Mouse (Mus musculus) mouse trophoblast stem cell (cell line): ENCODE data around the gene Arrdc2.
"Not testable (repeated sequence)": the region's sequence is repeated elsewhere in the genome, so short reads cannot be mapped to it uniquely, and the experiment has no call there.

ENCODE experiments used
- in situ Hi-C, 2 experiments: fragments of 300-500 bp; cut with MseI, MboI; formaldehyde crosslinking; loops; 2 replicates in 1 of 2; 3 replicates in 1 of 2; pipeline ENCODE4 v1.15.1; 2025

Gene Arrdc2

DNA sequence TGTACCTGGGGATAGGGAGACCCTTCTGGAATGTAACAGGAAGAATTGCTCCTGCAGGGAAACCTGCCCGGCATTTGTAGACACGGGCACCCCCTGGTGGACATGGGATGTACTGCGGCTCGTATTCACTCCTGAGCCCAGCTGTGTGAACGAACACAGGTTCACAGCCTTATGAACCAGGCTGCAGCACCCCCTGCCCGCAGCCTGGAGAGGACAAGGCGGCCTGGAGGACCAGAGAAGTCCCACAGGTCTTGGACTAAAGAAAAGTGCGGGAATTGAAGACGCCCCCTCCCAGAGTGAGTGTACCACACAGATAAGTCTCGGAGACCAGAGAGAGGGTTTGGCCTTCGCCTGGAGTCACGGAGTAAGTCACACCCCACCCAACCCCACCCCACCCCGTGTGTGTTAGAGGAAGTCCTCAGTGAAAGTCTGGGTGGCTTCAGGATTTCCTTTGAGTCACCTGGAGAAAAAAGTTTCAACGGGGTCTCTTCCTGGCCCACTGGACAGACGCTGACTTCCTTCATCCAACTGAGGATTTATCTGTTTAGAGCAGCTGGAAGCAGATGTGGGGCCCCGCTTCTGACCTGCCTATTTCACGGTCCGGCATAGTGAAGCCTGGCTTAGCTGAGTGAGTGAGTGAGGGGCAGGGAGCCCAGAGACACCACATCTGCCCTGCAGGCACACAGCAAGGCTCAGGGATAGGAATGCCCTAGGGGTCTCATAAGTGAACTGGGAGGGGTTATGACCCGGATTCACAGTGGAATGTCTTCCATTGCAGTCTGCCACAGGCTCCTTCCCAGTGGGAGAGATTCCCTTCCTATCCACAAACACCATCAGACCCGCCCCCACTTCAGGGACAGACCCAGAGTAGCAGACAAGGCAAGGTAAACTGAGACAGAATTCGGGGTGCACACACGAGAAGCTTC, 1.9 kb upstream of the Arrdc2 start:
- in situ Hi-C loops: no loop called here

DNA sequence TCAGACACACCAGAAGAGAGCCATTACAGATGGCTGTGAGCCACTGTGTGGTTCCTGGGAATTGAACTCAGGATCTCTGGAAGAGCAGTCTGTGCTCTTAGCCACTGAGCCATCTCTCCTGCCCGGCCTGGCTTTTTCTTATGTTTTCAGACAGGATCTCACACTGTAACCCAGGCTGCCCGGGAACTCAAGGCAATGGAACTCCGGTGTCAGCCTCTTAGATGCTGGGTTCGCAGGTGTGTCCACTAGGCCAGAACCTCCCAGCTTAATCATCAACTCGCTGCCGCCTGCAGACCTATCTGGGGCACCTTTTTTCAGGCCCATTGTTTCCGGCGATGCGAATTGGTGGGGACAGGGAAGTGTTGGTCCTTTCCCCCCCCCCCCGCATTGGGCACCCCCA, 1.1 kb upstream of the Arrdc2 start:
- in situ Hi-C loops: no loop called here

DNA sequence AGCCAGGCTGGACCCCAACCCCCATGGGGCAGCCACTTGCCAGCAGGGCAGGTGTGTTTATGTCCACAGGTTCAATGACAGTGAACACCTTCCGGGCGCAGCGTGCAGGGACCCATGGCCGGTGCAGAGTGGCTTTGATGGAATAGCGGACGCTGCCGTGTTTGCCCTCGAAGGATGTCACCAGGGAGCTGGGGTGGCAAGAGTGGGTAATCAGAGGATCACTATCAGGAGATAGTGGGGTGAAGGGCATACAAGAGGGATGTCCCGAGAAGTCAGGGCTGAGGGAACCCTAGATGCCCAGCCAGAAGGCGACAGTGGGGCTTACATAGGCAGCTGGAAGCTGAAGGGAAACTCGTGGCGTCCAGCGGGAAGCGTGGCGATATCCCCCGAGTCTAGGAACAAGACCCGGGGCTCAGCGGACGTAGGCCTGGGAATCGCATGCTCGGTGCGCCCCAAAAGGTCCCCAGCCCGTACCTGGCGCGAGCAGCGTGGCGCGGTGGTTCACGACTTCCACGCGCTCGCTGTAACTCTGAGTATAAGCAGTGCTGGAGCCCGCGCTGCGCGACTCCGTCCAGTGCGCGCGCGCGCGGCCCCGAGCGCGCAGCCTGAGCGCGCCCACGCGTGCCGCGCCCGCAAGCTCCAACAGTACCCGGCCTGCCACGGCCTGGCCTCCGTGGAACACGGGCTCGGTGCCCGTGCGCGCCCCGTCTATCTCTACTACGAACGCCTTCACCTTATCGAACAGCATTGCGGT, 689 bp downstream of the Arrdc2 start:
- in situ Hi-C loops: no loop called here

DNA sequence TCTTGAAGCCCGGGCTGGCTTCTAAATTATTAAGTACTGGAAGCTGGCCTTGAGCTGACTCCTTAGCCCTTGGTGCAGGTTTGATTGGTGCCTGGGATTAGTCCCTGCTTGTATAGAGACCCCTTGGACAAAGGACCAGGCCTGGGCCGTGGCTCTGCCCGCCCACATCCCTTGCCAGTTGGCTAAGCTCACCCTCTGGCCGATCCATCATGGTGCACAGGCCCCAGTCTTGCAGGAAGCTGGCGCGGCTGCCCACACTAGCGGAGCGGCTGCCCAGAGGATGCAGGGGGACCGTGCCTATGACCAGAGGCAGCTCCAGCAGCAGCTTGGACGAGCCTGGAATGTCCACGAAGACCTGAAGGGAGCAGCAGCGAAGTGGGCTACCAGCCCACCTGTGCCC, 2.9 kb downstream of the Arrdc2 start:
- in situ Hi-C loops: no loop called here

DNA sequence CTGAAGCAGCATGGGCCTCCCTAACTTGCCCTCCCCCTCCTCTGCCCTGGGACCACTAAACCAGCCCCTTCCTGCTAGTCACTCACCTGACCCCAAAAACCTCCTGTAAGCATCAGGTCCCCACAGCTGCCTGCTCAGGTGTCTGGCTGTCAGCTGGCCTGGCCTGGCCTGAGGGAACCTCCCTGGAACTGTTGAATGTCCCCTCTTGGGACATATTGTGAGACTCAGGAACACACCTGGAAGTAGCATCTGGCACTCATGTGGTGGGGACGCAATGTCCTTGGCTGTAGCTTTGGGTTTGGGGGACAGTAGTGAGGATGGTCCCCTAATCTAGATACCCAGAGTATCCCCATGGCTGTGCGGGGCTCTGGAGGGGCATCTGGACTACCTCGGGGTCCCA, 5.4 kb downstream of the Arrdc2 start:
- in situ Hi-C loops: no loop called here

DNA sequence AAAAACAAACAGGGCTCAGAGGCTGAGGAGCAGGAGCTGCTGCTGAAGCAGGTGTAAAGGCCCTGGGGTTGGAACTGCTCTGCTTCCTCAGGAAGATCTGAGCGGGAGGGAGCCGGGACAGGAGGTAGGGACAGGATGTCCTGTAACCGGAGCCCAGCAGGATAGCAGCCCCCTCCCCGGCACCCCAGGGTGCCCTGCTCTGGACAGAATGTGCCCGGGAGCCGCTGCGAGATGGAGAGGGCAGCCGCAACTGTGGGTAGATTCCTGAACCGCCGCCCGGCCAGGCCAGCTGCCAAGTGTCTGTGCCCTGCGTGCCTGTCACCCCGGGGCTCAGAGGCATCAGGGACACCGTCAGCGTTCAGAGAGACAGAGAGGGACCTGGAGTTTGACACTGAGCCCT, 6.0 kb downstream of the Arrdc2 start:
- in situ Hi-C loops: no loop called here

DNA sequence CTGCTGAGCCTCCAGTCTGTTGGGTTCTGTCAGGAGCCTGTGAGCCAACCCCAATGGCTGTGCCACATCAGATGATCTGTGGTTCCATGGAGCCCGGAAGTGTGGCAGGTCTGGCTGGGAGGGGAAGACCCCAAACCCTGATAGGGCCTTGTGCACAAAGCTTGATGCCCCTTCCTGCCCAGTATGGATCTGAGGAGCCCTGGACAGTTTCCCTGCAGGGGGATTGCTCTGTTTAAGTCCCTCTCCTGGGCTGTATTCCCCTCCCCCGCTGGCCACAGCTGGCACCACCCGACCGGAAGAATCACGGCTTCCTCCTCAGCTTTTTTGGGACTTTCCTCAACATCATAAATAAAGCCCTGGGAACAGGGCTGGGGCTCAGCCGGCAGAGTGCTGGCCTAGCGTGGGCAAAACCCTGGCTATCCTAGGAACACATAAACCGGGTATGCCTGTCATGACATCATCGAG, 6.5 kb downstream of the Arrdc2 start:
- in situ Hi-C loops: no loop called here

DNA sequence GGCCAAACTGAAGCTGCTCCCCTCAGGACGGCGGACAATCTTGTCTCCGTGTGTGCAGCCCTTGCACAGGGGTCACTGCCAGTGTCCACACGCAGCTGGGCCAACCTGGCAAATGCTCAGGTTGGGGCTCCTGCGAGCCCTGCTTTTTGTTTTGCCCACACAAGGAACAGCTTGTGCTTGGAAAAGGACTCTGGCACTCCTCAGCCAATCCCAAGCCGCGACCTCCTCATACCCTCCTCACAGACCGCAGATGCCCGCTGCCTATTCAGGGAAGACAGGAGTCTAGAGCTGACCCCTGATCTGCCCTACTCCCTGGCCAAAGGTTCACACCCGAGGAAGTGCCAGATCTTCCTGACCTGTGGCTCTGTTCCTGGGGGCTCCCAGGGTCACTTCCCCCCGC, 7.1 kb downstream of the Arrdc2 start:
- in situ Hi-C loops: no loop called here

DNA sequence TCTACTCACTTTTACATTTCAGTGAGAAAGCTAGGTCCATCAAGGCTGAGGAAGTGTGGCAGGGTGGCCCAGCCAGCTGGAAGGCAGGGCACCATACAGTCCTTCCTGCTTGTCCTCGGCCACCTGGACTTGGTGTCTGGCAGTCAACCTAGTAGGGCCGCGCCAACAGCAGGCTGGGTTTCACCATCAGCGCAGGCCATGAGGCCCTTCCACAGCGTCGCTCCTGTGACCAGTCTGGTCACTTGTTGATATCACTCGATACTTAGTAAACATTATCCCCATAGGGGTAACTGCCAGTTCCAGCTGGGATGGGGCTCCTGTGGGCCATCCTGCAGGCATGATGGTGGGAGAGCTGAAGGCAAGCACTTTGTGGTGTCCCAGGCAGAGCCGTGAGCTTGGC, 8.0 kb downstream of the Arrdc2 start:
- in situ Hi-C loops: no loop called here

DNA sequence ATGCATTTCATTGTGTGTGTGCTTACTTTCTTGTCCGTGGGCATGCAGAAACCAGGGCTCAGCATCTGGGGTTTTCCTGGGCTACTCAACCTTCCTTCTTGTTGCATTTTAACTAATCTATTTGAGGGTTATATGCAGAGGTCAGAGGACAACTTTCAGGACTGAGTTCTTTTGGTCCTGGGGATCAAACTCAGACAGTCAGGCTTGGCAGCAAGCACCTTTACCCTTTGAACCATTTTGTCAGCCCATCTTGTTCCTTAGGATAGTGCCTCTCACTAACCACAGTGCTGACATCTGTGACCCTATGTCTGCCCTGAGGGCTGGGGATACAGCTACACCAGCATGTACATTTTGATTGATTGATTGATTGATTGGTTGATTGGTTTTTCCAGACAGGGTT, 11.7 kb downstream of the Arrdc2 start:
- in situ Hi-C loops: no loop called here

DNA sequence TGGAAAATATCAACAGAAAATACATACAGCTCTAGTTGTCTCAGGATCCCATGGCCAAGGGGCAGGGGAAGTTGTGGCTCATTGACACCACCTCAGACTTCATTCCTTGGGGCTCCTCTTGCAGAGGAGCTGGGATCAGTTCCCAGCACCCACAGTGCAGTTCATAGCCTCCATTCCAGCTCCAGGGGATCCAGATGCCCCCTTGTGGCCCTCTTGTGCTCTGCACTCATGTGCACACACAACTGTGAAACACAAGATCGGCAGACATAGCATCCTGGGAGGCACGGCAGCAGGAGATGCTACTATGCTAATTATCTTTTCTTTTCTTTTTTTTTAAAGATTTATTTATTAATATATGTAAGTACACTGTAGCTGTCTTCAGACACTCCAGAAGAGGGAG, 12.5 kb downstream of the Arrdc2 start:
- in situ Hi-C loops: no loop called here

DNA sequence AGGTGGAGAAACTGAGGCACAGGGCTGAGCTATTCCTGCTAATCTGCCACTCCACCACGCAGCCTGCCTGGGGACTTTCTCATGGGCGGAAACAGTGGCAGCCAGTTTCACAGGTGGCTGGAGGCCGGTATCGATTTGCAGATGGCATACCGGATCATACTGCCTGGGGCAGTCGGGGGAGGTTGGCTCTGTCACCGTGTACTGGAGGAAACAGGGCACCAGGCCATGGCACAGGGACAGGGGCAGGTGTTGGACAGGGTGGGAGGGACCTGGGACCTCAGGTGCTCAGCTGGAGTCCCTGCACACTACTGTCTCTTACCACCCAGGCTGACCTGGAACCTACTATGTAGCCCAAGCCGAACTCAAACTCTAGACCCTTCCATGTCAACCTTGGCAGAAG, 13.7 kb downstream of the Arrdc2 start:
- in situ Hi-C loops: no loop called here

DNA sequence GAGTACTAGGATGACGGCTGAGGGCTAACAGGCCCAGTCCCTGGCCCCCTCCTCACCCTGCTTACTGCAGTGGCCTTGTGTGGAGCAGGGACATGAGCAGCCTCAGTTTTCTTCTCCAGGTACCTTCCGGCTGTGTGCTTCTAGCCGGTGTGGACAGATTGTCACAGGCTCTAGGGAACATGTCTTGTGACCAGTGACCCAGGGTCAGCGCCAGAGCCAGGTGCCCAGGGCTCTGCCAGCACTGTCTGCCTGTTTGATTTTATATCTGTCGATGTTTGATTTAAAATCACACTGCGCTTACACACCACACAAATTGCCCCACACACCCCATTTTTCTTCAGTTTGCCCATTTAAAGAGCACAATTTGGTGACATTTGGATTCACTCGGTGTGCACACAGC, 15.7 kb downstream of the Arrdc2 start:
- in situ Hi-C loops: no loop called here

DNA sequence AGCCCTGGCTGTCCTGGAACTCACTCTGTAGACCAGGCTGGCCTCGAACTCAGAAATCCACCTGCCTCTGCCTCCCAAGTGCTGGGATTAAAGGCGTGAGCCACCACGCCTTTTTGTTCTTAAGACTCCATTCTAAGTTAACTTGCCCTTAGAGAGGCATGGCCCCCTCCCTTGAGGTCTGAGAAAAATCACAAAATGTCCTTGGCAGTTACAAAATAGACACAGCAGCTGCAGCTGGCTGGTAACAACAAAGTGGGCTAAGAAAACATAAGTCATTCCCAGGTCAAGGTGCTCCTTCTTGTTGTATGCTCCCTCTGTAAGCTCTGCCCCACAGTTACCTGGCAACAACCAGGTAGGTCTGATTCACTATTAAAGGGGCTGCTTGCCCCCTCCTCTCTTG, 16.9 kb downstream of the Arrdc2 start:
- in situ Hi-C loops: not testable (repeated sequence)

DNA sequence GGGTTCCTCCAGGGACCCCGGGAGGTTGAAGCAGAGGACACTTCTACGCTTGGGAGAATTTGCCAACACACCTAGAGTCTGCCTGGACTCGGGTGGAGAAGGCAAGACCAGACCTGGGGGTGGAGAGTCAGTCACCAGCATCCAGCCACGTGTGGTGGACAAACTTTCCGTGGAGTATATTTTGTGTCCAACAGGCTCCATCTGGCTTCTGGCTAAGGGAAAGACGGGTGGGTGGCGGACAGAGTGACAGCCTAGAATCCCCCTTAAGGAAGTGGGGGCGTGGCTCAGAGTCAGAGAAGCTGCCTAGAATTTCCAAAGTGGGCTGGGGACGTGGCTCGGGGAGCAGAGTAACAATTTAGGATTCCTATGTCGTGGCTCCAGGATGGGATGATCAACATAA, 17.5 kb downstream of the Arrdc2 start:
- in situ Hi-C loops: no loop called here

DNA sequence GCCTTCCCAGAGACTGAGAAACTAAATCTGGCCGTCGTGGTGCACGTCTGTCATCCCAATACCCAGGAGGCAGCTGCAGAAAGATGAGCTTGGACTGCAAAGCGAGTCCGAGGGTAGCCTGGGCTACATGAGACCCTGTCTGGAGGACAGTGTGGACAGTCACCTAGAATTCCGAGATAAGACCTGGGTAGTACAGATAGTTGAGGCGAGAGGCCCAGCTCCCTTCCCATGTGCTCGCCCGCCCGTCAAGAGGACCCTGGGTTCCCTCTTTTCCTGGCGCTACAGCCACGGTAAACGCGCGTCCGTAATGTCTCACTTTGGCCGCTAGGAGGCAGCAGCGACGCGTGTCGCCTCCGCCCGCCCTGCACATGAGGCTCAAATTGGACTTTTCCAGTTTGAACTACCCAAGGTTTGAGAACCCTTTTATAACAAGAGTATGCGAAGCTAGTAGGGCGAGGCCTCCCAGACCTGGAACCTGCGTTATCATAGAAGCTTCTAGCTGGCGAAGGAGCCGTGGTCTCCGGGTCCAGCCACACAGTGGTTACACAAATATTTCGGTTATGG, 18.0 kb downstream of the Arrdc2 start:
- in situ Hi-C loops: no loop called here

DNA sequence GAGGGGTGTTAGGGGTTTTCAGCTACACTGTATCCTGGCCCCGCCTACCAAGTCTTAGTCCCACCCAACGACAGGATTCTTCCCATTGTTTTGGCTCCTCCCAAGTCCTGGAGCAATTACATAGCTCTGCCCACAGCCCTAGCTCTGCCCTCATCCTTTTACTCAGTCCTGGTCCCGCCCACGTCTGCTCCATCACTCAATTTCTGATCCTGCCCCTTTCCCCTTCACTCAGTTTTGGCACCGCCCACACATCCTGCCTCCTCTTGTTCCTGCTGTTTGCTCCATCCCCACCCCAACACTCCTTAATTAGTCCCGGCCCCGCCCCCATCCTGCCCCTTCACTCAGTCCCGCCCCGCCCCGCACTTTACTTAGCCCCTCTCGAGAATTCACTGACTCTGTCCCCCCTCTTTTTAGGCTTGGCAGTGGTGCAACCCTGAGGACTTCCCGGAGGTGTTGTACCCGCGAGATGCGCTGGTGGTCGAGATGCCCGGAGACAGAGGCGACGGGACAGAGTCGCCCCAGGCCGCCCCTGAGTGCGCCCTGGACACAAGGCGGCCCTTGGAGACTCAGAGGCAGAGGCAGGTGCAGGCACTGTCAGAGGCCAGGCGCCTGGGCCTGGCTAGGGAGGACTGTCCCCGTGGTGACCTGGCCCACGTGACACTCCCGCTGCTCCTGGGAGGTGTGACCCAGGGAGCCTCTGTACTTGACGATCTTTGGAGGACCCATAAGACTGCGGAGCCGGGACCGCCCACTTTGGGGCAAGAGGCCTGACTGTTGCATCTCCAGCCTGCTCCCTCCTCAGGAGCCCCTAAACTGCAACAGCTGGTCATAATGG, 19.2 kb downstream of the Arrdc2 start:
- in situ Hi-C loops: no loop called here

DNA sequence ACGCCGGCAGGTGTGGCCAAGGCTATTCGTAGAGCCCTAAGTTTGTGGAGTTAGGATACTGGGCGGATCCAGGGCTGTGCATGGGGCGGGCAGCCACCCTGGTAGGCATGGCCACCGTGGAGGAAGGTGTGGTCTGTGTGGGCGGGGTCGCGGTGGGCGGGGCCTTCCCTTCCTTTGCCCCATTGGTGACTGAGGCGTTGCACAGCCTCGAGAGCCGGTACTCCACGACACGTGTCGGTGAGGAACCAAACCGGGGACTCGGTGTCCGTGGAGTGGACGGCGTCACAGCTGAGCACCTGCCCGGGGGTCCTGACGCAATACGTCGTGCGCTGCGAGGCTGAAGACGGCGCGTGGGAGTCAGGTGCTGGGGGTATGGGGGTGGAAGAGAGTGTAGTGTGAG, 22.8 kb downstream of the Arrdc2 start:
- in situ Hi-C loops: no loop called here

DNA sequence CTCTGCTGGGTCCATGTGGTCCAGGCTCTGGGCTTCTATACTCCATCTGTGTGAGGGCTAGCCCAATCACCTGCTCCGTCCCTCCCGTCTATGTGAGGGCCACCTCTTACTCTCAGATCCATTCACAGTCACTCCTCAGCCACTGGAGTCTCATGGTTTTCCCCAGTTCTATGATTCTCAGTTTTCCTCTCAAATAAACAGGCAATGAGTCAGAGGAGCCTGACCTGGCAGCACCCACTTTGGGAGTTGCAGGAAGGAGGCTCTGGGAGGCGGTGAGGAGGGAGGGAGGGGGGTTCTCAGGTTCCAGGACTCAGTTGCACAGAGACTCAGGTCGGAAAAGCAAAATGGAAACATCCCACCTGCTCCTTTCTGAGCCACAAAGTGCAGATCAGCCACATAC, 26.6 kb downstream of the Arrdc2 start:
- in situ Hi-C loops: no loop called here

DNA sequence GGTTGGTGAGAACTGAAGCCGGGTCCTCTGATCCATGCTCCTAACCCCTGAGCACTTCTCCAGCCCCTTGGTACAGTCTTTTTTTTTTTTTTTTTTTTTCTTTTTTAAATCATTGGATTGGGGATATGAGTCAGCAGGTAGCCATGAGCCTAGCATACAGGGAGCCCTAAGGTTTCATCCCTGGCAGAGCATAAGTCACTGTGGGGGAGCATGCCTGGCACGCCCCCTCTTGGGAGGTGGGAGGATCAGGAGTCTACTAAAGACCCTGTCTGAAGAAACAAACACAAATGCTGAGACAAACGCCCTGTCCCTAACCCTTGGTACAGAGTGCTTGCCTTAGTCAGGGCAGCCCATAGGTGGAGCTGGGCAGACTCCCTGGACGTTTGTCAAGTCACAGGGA, 27.5 kb downstream of the Arrdc2 start:
- in situ Hi-C loops: no loop called here

DNA sequence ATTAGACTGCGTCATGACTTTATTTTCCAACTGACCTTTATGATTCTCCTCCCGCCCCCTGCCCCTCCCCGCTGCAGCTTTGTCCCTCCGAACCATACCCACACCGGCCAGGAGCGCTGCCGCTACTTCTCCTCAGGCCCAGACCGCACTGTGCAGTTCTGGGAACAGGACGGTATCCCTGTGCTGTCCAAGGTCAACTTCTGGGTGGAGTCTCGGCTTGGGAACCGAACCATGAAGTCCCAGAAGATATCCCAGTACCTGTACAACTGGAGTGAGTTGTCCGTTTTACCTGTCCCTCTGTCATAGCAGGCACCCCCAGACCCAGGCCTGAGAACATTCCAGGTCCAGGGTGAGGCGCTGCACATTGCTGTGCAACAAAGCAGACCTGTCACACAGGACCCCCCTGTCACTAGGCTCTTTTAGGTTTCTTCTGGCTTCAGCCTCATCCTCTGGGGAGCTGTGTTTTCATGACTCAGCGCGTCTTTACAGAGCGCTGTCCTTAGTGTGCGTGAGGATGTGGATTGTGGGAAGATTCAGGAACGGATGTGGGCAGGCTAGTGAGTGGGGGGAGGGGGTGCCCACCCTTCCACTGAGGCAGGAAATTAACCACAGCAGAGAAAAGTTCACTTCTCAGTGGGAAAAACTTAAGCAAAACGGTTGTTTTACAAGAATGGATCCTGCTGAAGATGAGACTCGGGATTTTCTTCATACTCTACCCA, 28.4 kb downstream of the Arrdc2 start:
- in situ Hi-C loops: no loop called here
